Mouse (Mus musculus): ENCODE data around the gene Clmp.
"Not testable (repeated sequence)": the region's sequence is repeated elsewhere in the genome, so short reads cannot be mapped to it uniquely, and the experiment has no call there.

The Clmp gene

DNA sequence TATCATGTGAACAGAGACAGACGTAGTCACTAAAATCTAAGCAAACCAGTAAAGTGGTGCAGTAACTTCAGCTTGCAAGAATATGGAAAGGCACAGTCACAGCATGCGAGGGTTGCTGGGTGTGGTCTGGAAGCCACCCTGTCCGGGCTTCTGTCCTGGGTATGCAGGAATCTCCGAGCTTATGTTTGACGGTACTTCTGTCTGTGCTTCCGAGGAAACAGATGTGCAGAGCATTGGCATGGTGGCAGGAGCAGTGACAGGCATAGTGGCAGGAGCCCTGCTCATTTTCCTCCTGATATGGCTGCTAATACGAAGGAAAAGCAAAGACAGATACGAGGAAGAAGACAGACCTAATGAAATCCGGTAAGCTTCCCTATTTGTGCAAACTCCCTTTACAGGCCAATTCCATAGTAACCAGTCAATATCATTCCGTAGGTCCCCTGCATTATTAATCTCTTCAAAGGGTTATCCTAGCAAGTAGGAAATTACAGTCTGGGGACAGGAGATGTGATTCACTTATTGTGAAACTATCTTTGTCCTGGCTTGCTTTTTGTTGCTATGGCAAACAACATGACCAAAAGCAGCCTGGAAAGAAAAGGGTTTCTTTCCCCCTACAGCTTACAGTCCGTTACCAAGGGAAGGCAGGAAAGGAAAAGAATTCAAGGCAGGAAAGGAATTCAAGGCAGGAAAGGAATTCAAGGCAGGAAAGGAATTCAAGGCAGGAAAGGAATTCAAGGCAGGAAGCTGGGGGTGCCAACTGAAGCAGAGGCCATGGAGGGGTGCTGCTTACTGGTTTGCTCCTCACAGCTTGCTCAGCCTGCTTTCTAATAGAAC lies 95.3 kb downstream of the Clmp start:
- no peak for DNase-seq

DNA sequence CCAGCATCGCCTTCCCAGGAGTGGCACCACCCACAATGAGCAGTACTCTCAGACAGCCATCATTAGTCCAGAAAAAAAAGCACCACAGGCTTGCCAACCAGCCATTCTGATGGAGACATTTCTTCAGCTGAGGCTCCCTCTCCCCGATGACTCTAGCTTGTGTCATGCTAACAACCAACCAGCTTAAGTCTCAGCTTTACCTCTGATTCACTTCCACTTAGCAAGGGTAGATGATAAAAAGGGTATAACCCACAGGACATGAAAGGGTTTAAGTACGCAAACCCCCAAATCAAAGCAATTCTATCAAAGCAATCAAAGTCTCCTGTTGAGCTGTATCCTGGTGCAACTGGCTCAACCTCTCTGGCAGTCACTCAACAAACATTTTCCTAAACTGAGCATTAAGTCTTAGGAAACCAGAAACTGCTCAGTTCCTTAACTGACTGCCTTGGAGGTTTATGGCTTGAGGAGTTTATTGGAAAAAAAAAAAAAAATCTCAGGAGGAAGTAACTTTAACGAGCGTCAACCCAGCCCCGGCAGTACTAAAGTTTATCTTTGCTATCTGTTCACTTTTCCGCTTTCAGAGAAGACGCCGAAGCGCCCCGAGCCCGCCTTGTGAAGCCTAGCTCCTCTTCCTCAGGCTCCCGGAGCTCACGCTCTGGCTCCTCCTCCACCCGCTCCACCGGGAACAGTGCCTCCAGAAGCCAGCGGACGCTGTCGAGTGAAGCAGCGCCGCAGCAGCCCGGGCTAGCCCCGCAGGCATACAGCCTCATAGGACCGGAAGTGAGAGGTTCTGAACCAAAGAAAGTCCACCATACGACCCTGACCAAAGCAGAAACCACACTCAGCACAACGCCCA lies 96.2 kb downstream of the Clmp start:
- peak; percentile 74 for DNase-seq

DNA sequence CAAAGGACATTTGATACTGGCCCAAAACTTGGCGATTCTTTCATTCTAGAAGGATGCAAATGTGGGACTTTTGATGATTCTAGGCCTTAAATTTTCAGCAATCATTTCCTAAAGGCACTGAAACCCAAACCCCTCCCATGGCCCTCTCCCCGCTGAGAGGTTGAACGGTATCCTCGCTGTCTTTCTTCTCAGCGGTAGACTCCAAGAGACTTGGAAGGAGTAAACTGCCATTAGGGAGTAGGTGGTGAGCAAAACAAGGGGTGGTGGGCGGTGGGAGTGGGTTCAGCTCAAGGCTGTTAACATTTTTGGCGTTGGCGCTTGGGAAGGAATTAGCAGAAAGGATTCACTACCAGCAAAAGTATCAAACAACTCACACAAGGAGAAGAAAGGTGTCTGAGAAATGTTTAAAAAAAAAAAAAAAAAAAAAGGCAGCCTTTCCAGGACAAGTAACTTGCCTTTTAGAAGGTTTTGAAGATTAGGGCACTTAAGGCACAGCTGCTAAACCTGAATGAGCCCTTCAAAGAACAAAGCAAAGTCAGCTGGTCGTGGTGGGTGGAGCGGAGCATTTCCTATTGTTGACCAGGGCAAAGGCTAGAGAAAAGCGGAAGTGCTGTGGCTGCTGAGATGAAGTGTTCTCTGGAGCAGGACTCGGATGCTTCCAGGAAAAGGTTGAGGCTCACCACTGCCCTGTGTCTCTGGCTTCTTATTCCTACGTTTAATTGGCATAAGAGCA lies 98.0 kb downstream of the Clmp start:
- peak; percentile 76 for DNase-seq

DNA sequence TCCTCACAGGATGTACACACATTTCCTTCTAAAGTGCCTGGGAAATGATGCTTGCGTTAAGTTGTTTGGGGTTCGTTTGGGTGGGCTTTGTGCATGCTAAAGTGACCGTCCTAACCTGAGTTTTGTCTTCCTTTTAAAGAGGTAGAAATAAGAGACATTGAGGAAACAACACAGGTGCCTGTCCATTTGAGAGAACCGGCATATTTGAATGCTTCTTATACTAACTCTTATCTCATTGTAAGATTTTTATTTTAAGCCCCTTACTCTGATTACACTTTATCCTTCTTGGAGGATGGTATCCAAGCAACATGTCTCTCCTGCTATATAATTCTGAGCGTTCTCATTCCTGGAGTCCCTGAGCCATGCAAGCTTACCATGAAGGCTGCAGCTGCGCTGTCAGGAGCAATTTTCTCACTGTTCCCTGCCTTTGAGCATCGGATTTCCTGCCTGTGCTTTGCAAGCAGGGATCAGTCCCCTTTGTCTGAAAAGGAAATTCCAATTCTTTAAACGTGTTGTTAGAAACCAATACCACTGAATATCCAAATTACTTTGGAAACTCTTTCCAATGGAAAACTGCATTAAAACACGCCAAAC lies 98.7 kb downstream of the Clmp start:
- DNase-seq, result no peak

DNA sequence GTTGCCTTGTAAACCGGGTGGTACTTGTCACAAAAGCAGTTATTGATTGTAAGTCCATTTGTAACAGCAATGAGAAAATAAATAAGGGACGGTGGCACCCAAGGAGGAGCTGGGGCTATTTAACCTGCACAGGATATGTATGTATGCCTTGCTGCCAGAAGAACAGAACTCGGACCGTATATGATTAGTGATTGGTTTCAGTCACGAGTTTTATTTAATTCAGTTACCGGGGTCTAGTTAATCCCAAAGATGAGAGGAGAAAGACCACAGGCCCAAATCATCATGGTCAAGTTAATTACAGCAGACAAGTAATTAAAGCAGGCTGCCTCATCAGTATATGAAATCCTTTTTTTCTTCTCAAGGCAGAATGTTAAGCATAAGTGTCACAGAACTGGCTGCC lies 99.7 kb downstream of the Clmp start:
- DNase-seq, result no peak

DNA sequence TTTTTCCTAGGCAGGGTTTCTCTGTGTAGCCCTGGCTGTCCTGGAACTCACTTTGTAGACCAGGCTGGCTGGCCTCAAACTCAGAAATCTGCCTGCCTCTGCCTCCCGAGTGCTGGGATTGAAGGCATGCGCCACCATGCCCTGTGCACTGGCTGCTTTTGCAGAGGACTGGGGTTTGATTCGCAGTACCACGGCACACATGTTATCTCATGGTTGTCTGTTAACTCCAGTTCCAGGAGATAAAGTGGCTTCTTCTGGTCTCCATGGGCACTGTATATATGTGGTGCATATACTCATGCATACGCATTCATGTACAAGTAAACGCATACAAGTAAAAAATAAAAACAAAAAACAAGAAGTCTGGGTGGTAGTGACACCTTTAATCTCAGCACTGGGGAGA lies 101.1 kb downstream of the Clmp start:
- DNase-seq, result not testable (repeated sequence)

DNA sequence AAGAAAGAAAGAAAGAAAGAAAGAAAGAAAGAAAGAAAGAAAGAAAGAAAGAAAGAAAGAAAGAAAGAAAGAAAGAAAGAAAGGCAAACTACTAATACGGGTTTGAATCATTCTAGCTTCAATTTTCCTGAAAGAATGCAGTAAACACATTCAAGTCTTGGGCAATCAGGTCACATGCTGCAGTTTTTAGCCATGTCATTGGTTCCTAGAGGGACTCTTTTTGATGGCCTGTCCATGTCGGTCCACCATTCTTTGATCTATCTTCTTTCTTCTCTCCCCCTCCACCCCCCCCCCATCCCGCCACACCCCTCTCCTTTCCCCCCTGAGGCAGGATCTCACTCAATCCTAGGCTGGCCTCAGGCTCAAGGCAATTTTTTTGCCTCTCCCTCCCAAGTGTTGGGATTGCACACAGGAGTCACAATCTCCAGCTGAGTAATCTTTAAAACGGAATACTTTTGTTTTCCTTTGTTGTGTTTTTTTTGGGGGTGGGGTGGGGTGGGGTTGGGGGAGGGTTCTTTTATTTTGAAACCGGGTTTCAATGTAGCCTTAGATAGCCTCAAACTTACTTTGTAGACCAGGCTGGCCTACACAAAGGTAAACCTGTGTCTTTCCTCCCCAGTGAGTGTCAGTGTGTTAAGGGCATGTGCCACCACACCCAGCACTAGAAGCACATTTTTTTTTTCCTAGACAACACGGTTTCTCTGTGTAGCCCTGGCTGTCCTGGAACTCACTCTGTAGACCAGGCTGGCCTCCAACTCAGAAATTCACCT lies 106.3 kb downstream of the Clmp start:
- DNase-seq, result no peak

DNA sequence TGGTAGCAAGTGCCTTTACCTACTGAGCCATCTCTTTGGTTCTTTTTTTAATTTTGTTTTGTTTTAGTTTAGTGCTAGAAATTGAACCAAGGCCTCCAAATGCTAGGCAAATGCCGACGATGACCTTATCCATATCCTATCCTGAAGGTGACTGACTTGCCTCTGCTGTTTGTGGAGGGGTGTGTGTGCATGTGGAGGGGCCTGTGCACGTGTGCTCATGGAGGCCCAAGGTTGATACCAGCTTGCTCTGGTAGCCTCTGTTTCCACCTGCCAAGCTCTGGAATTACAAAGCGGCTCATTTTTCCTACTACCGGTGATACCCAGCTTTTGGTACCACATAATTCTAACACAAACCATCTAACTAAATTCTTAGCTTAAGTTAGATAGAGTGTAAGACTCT lies 107.8 kb downstream of the Clmp start:
- no peak for DNase-seq

DNA sequence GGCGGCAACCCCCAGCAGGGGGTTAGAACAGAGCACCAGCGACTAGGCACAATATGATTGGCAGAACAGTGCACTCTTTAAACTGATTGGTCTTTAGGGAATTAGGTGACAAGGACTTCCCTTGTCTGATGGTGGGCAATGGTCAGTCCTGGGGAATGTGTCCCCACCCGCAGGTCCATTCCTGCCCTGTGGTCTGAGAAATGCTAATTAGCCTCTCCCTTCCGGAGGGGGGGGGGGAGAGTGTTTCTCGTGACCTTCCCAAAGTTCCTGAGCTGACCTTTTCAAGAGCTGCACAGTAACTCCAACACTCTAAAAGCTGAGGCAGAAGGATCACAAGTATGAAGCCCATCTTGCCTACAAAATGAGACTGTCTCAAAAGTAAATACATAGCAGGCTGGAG lies 108.5 kb downstream of the Clmp start:
- no peak for DNase-seq

DNA sequence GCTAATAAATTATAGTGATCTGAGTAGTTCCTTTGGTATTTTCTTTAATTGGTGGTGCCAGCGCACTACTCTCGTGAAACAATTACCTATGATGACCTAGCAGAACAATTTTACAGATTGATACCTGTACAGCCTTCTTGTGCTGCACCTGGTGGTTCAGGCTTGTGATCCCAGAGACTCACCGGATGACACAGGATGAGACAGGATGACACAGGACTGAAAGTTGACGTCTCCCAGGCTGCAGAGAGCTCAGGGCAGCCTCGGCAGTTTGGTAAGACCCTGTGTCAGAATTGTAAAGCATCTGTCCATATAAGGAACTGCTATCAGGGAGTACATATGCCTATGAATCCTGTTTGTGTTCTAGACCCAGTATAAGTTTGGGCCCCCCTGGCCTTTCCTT lies 109.2 kb downstream of the Clmp start:
- no peak for DNase-seq

DNA sequence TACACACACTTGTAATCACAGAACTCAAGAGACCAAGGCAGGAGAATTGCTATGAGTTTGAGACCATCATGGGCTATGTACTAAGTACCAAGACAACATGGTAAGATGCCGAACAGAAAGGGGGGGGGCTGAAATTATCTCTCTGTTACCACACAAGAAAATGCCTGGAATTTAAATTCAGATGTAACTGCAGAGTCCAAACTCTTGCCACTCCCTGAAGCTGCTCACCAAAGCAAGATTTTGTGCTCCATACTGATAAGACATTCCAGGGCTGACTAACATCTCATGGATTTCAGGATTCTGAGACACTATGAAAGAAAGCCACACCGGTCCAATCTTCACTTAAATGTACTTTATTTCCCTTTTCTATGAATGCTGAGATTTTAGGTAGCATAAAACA lies 109.8 kb downstream of the Clmp start:
- DNase-seq, result no peak

DNA sequence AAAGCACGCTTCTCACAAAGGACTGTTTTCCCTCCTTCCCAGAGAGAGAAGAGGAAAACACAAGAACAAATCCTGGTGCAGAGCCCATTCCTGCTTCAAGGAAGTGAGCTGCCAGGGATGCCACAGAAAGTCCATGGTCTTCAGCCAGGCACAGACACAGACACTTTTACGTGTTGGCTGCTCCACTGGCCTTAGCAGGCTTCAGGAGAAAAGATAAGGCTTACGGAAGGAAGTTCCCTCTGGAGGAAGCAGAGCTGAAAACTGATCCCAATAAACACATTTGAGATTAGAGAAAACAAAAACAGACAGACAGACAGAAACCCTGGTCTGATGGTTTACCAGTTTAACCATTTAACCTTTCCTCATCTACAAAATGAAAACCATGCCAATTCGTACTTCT lies 110.3 kb downstream of the Clmp start:
- DNase-seq, result no peak

DNA sequence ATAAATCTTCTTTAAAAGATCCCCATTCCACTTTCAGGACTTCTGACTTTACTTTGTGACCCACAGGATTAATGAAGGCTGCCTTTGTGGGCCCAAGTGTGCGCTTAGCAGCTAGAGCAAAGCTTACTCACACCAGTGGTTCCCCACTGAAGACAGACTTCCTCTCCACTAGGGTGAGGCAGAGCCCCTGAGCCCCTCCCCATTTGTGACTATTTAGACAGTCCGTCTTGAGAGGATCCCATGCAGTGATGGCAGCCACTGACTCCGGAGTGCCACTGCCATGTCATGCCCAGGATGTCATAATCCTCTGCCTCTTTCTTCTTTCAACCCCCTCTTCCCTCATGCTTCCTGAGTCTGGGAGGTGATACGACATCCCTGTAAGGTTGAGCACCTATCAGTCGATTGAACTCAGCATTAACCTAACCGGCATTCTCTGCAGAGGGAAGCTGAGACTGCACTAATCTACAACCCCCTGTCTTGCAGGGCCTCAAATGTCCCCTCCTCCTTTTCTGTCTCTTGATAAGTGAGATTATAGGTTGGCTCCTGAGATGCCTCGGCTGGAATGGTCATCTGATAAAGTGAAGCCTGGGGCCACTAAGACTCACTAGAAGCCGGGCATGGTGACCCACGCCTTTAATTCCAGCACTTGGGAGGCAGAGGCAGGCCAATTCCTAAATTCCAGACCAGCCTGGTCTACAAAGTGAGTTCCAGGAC lies 112.6 kb downstream of the Clmp start:
- no peak for DNase-seq

DNA sequence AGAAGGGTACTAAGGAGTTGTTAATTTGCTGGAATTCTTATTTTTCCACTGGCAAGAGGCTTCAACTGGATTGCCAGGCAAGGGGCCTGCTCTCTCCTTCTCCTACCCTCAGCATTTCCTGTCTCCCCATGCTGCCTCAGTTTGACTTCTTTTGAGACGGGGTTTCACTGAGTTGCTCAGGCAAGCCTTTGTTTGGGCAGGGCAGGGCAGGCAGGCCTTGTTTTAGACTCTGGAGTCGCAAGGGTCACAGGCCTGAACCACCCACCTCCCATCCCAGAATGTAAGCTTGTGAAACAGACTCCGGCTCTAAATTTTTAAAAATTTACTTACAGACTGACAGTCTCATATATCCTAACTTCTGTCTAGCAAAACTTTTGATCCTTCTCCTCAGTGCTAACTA lies 113.3 kb downstream of the Clmp start:
- no peak for DNase-seq

DNA sequence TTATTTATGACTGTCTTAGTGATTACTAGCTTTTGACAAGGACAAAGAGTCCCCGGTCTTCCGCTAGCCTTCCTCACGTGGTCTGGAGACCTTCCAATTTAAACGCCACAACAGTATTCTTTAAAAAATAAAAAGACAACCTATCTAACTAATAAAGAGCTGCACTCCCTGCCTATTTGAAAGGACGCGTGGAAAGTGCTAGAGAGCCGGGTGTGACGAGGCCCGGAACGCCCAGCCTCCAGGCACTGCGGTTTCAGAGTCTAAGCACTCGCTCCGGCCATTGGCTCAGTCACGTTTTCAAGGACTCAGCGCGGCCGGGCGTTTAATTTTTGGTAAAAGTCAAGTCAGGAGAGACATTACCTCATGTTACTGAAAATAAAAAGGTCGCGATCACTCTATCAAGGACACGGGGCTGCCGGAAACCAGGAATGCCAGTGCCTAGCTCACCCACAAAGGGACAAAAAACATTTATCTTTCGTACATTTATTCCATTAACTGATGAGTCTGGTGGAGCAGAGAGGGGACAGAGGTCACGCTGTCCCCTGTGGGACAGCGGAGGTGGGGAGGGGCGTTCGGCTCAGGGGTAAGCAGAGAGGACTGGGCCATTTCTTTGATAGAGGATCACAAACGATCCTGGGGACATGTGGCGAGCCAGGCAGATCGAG lies 114.2 kb downstream of the Clmp start:
- DNase-seq, result peak; percentile 80

DNA sequence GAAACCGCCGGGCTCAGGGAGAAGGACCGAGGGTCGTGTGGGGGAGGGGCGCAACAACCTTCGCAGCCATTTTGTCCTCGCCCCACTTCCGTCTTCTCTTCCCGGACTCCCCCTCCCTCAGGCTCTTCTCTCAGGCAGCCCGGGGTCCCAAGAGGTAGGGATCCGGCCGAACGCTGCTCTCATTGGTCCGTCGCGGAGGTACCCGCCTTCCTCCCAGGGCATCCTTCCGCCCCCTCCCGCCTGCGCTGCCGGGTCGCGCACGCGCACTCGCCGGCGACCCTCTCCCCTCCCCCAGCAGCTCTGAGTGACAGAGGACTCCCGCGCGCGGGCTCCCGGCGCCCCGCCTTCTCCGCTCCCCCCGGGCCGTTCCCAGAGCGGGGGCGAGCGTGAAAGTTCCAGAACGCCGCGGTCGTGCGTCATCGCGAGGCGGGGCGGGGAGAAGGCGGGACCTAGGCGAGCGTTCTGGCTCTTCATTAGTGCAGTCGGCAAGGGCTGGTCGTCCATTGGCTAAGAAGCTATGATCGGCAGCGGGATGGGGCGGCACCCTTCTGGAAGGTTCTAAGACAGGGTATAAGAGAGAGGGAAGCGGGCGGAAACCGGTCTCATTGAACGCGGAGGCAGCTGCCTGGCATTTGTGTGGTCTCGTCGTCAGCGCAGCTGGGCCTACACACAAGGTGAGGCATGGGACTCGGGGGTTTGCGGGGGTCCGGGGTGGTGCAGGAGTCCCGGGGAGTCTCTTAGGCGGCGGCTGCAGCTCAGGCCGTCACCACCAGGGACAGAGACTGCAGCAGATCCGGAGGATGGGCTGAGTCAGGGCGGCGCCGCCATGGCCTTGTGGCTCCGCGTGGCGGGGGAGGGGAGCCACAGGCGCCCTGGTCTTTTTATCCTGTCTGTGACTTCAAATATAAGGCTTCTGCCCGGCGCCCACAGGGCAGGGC lies 115.2 kb downstream of the Clmp start, which contains the start of gene Hspa8:
Gene Hspa8, plus strand, starts transcription at position 310 of the 938 bp plus-strand sequence.
- peak; percentile 100 for DNase-seq

DNA sequence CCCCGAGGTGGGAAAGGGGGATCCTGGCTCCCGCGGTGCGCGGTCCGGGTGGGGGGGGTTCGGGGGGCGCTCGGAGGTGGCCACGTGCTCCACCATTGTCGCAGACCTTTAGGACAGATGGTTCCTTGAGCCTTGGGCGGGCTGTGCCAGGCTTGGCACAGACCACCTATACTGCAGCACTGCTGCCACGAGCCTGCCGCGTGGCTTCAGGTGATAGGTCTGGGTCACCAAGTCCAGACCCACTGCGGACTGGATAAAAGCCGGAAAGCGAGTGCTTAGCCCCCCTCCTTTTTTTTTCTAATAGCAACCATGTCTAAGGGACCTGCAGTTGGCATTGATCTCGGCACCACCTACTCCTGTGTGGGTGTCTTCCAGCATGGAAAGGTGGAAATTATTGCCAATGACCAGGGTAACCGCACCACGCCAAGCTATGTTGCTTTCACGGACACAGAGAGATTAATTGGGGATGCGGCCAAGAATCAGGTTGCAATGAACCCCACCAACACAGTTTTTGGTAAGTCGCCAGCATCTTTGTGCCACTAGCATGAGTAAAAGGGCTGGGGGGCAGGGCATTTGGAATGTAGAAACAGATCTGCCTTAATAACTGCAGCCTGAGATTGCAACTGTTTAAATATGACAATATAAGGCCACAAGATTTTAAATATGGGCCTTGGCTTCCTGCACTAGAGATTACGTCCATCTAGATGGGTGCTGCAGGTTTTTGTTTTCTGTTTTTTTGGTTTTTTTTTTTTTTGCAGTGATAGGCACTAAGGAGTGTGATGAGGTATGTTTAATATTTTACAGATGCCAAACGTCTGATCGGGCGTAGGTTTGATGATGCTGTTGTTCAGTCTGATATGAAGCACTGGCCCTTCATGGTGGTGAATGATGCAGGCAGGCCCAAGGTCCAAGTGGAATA lies 116.1 kb downstream of the Clmp start:
- not testable (repeated sequence) for DNase-seq

DNA sequence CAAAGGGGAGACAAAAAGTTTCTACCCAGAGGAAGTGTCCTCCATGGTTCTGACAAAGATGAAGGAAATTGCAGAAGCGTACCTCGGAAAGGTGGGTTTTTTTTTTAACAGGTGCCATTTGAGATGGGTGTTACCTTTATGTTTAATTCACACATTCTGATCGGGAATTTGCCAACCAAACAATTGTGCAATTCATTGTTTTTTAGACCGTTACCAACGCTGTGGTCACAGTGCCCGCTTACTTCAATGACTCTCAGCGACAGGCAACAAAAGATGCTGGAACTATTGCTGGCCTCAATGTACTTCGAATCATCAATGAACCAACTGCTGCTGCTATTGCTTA lies 116.7 kb downstream of the Clmp start:
- not testable (repeated sequence) for DNase-seq

DNA sequence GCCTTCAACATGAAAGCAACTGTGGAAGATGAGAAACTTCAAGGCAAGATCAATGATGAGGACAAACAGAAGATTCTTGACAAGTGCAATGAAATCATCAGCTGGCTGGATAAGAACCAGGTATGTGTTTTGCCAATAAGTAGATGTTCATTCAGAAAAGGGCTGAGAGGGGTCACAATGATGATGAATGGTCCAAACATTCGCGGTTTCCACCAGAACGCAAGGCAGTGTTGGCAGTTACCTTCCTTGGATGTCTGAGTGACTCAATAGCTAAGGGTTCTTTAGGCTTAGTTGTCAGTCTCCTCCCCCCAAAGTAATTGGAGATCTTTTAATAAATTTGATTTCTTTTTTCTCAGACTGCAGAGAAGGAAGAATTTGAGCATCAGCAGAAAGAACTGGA lies 118.8 kb downstream of the Clmp start:
- DNase-seq, result not testable (repeated sequence)

Measured in lung, postnatal 14 days (tissue).